Mouse (Mus musculus) hindlimb bud, embryonic 11.5 days (tissue): ENCODE results near the gene Peli2.

ENCODE experiments used
- DNase-seq: peaks from one replicate; pipeline ENCODE4 v3.0.0-alpha.2; 2012; ENCODE audit warnings: low read depth, low spot score; ENCODE audit errors: extremely low spot score

The Peli2 gene

GRCm38 (mm10) chr14:48211526-48211925 lies 90.9 kb downstream of the Peli2 start:
- no peak for DNase-seq

GRCm38 (mm10) chr14:48212839-48213238 lies 92.2 kb downstream of the Peli2 start:
- DNase-seq: no peak

GRCm38 (mm10) chr14:48213593-48213992 lies 93.0 kb downstream of the Peli2 start:
- no peak for DNase-seq

- DNase-seq: no peak
These were observed 101.4 kb downstream of the Peli2 start for GRCm38 (mm10) chr14:48222051-48222450.

GRCm38 (mm10) chr14:48222684-48223083 lies 102.1 kb downstream of the Peli2 start:
- DNase-seq: no peak

GRCm38 (mm10) chr14:48224203-48224602 lies 103.6 kb downstream of the Peli2 start:
- DNase-seq: no peak

- no peak for DNase-seq
These were observed 104.3 kb downstream of the Peli2 start for GRCm38 (mm10) chr14:48224861-48225300.

- no peak for DNase-seq
These were observed 105.3 kb downstream of the Peli2 start for GRCm38 (mm10) chr14:48225810-48226446.

GRCm38 (mm10) chr14:48226759-48227158 lies 106.1 kb downstream of the Peli2 start:
- no peak for DNase-seq

- no peak for DNase-seq
These were observed 114.3 kb downstream of the Peli2 start for GRCm38 (mm10) chr14:48234785-48235519.

- no peak for DNase-seq
These were observed 120.7 kb downstream of the Peli2 start for GRCm38 (mm10) chr14:48241335-48241734.

GRCm38 (mm10) chr14:48246236-48246635 lies 125.6 kb downstream of the Peli2 start:
- no peak for DNase-seq

GRCm38 (mm10) chr14:48246963-48247362 lies 126.3 kb downstream of the Peli2 start:
- DNase-seq: no peak

GRCm38 (mm10) chr14:48249459-48249858 lies 128.8 kb downstream of the Peli2 start:
- no peak for DNase-seq

GRCm38 (mm10) chr14:48249909-48250308 lies 129.3 kb downstream of the Peli2 start:
- DNase-seq: no peak

GRCm38 (mm10) chr14:48251381-48251979 lies 130.9 kb downstream of the Peli2 start:
- DNase-seq: no peak

GRCm38 (mm10) chr14:48253183-48253582 lies 132.6 kb downstream of the Peli2 start:
- DNase-seq: no peak

- DNase-seq: no peak
These were observed 134.1 kb downstream of the Peli2 start for GRCm38 (mm10) chr14:48254696-48255095.

- no peak for DNase-seq
These were observed 134.7 kb downstream of the Peli2 start for GRCm38 (mm10) chr14:48255290-48255689.

- no peak for DNase-seq
These were observed 137.1 kb downstream of the Peli2 start for GRCm38 (mm10) chr14:48257759-48258158.

- no peak for DNase-seq
These were observed 138.2 kb downstream of the Peli2 start for GRCm38 (mm10) chr14:48258696-48259366.

GRCm38 (mm10) chr14:48263146-48263545 lies 142.5 kb downstream of the Peli2 start:
- no peak for DNase-seq
